Mouse (Mus musculus): ENCODE measurements around the gene Slc38a3.

- TF ChIP-seq POLR2A (IDR thresholded peaks at IDR 0.05; ENCODE audit: low read depth, low read length) (no peak), CTCF (conservative IDR thresholded peaks at IDR 0.05; ENCODE audit: insufficient read depth, insufficient read length, low read depth, low read length) (no peak)
Measured at GRCm38 (mm10) chr9:107637070-107637469, 32.3 kb downstream of the Slc38a3 start.

Data from kidney, adult 2 months (tissue).